Mouse (Mus musculus) lung, postnatal 0 days (tissue): ENCODE data around the gene Scnn1a.

ENCODE experiments used
- CTCF ChIP-seq: IDR thresholded peaks from 2 replicates; pipeline ENCODE4 v1.5.1; 2016; ENCODE audit warnings: antibody characterized with exemption, mild to moderate bottlenecking
- EP300 ChIP-seq: IDR thresholded peaks from 2 replicates; pipeline ENCODE4 v1.6.1; 2016; ENCODE audit warnings: antibody characterized with exemption, mild to moderate bottlenecking, control low read depth

- TF ChIP-seq CTCF (no peak), EP300 (no peak)
These were observed 24.4 kb downstream of the Scnn1a start for GRCm38 (mm10) chr6:125344866-125345265.
